Mouse (Mus musculus) hindbrain, postnatal 0 days (tissue): ENCODE measurements around the gene Shkbp1. TPM values are rescaled to one million over a fixed set of nuclear protein-coding genes. Genes with fewer than 3 reads are reported as not detected.
A peak's percentile ranks its signal among the peaks of the same experiment; 100 is the strongest.

ENCODE experiments used
- ATAC-seq: fragments of 200-750 bp; cut with Nextera tagmentation; 2 replicates; pipeline ENCODE4 v1.8.0; 2017; ENCODE audit warnings: mild to moderate bottlenecking, moderate TSS enrichment, moderate library complexity
- DNase-seq: peaks from one replicate; pipeline ENCODE4 v3.0.0-alpha.2; 2015; ENCODE audit warnings: low spot score
- H3K27ac ChIP-seq: fragments of 300-500 bp; sonication (generic); 2 replicates; pipeline ENCODE4 v1.5.1; 2014; ENCODE audit warnings: mild to moderate bottlenecking
- H3K27me3 ChIP-seq: fragments of 300-500 bp; sonication (generic); 2 replicates; pipeline ENCODE4 v1.6.1; 2014; ENCODE audit warnings: low read length, mixed read lengths; ENCODE audit not compliant: insufficient read depth
- H3K36me3 ChIP-seq: fragments of 300-500 bp; sonication (generic); 2 replicates; pipeline ENCODE4 v1.6.1; 2014; ENCODE audit warnings: low read length, mixed read lengths; ENCODE audit not compliant: insufficient read depth
- H3K4me1 ChIP-seq: fragments of 300-500 bp; sonication (generic); 2 replicates; pipeline ENCODE4 v1.6.1; 2014; ENCODE audit warnings: antibody characterized with exemption, low read length, mixed read lengths; ENCODE audit not compliant: insufficient read depth
- H3K4me2 ChIP-seq: fragments of 300-500 bp; sonication (generic); 2 replicates; pipeline ENCODE4 v1.6.1; 2014; ENCODE audit warnings: low read depth, mild to moderate bottlenecking, low read length, moderate library complexity, mixed read lengths
- H3K4me3 ChIP-seq: fragments of 300-500 bp; sonication (generic); 2 replicates; pipeline ENCODE4 v1.5.1; 2014; ENCODE audit warnings: low read length
- H3K9ac ChIP-seq: fragments of 300-500 bp; sonication (generic); replicated peaks from 2 replicates; pipeline ENCODE4 v1.6.1; 2014; ENCODE audit warnings: mild to moderate bottlenecking, low read length, moderate library complexity, mixed read lengths
- H3K9me3 ChIP-seq: fragments of 300-500 bp; sonication (generic); 2 replicates; pipeline ENCODE4 v1.6.1; 2016; ENCODE audit warnings: low read length, mixed read lengths
- CTCF ChIP-seq: IDR thresholded peaks from 2 replicates; pipeline ENCODE4 v1.5.1; 2016; ENCODE audit warnings: antibody characterized with exemption, control low read depth, low read depth
- WGBS: fragments of 180-500 bp; shearing (Covaris S2); extraction: QIAGEN DNeasy Blood & Tissue Kit; methylation state at CpG from one replicate; pipeline ENCODE4 v1.1.7; 2014; 5-methylcytosine and 5-hydroxymethylcytosine counted together
- polyA plus RNA-seq: library from polyadenylated mRNA; unstranded; fragments of >200 nt; fragmentation: Nextera tagmentation; extraction: Ambion mirVana; gene quantifications from 2 replicates; pipeline ENCODE4 v1.2.1, GENCODE M21; 2015
- total RNA-seq: library from RNA; depleted of rRNA; stranded (reverse); fragments of >200 nt; gene quantifications from 2 replicates; pipeline ENCODE4 v1.2.3, GENCODE M21; 2014

The Shkbp1 gene
- total and polyA plus RNA-seq, 2 experiments from 2014 or later: 20.2 to 31.2 TPM

- WGBS: under 1% methylated on average over 35 of the region's 39 CpGs
- H3K9ac ChIP-seq: peak overlapping the region; percentile 44; the same call in 1 of the 2 replicates
- H3K36me3 ChIP-seq: no peaks in the 10 kb centered on the region
- H3K4me2 ChIP-seq: peak overlapping the region; percentile 87
- 0 out of 2 replicates have a peak, but pooled peaks have one; percentile 9 for ATAC-seq
- peak overlapping the region; percentile 45 for H3K4me3 ChIP-seq
- peak; percentile 80 for DNase-seq
- H3K27ac ChIP-seq: no peak overlapping the region
- H3K9me3 ChIP-seq: no peaks in the 10 kb centered on the region
- peaks cover 28% of the 10 kb centered on the region for H3K4me1 ChIP-seq
- peak; percentile 76 for TF ChIP-seq CTCF
- H3K27me3 ChIP-seq: peaks cover 68% of the 10 kb centered on the region
Measured at GRCm38 (mm10) chr7:27332353-27333199, 23.2 kb downstream of the Shkbp1 start.

- peaks cover 71% of the 10 kb centered on the region for H3K27me3 ChIP-seq
Measured at GRCm38 (mm10) chr7:27331854-27332253, 24.0 kb downstream of the Shkbp1 start.

GRCm38 (mm10) chr7:27331541-27331851, 24.3 kb downstream of the Shkbp1 start:
- Histone ChIP-seq H3K27me3 (peaks cover 75% of the 10 kb centered on the region), H3K9ac (no peak overlapping the region), H3K36me3 (no peaks in the 10 kb centered on the region), H3K4me1 (peaks cover 22% of the 10 kb centered on the region), H3K4me3 (no peak overlapping the region), H3K27ac (no peak overlapping the region), H3K4me2 (no peak overlapping the region; the same call in 1 of the 2 replicates), H3K9me3 (no peaks in the 10 kb centered on the region)
- DNase-seq (no peak), ATAC-seq (no peak)
- WGBS: 4% methylated on average over 8 of the region's 8 CpGs
- no peak for TF ChIP-seq CTCF

More at GRCm38 (mm10) chr7:27331854-27332253, 24.0 kb downstream of the Shkbp1 start:
- H3K9me3 ChIP-seq: no peaks in the 10 kb centered on the region
- no peak for TF ChIP-seq CTCF
- DNase-seq (peak; percentile 9), ATAC-seq (no peak)
- no peak overlapping the region for H3K27ac ChIP-seq
- WGBS: 10% methylated on average over 8 of the region's 8 CpGs
- H3K36me3 ChIP-seq: no peaks in the 10 kb centered on the region
- H3K4me1 ChIP-seq: peaks cover 23% of the 10 kb centered on the region
- H3K4me2 ChIP-seq: peak overlapping the region; percentile 87
- no peak overlapping the region for H3K9ac ChIP-seq
- no peak overlapping the region for H3K4me3 ChIP-seq

GRCm38 (mm10) chr7:27330709-27331540, 24.9 kb downstream of the Shkbp1 start:
- Histone ChIP-seq H3K4me3 (peak overlapping the region; percentile 32), H3K4me2 (peak overlapping the region; percentile 58), H3K9me3 (no peaks in the 10 kb centered on the region), H3K27me3 (peaks cover 76% of the 10 kb centered on the region), H3K27ac (no peak overlapping the region), H3K9ac (no peak overlapping the region), H3K4me1 (peaks cover 23% of the 10 kb centered on the region), H3K36me3 (no peaks in the 10 kb centered on the region)
- WGBS: under 1% methylated on average over 38 of the region's 39 CpGs
- no peak for ATAC-seq
- TF ChIP-seq CTCF: no peak
- peak; percentile 68 for DNase-seq

DNA sequence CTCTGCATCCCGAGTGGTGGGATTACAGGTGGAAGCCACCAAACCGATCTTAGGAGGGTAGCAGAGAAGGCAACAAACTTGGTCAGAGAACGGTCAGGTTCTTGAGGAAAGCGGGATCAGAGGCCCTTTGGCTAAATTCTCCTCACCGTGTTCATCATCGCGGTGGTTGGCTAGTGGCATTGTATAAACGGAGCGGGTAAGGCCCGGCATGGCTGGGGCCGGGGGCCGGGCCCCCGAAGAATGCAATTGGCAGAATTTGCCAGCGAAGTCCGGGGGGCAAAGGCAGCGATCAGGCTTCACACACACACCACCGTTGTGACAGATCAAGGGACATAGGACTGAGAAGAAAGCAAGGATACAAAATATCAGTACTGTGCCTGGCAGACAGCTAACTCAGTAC, 25.8 kb downstream of the Shkbp1 start:
- H3K4me1 ChIP-seq: peaks cover 29% of the 10 kb centered on the region
- H3K9ac ChIP-seq: no peak overlapping the region
- WGBS: 26% methylated on average over 17 of the region's 17 CpGs
- ATAC-seq (no peak), DNase-seq (no peak)
- no peak overlapping the region for H3K4me3 ChIP-seq
- H3K9me3 ChIP-seq: no peaks in the 10 kb centered on the region
- H3K27ac ChIP-seq: no peak overlapping the region
- H3K36me3 ChIP-seq: no peaks in the 10 kb centered on the region
- TF ChIP-seq CTCF: no peak
- H3K4me2 ChIP-seq: peak overlapping the region; percentile 58; the same call in 1 of the 2 replicates
- peaks cover 76% of the 10 kb centered on the region for H3K27me3 ChIP-seq

DNA sequence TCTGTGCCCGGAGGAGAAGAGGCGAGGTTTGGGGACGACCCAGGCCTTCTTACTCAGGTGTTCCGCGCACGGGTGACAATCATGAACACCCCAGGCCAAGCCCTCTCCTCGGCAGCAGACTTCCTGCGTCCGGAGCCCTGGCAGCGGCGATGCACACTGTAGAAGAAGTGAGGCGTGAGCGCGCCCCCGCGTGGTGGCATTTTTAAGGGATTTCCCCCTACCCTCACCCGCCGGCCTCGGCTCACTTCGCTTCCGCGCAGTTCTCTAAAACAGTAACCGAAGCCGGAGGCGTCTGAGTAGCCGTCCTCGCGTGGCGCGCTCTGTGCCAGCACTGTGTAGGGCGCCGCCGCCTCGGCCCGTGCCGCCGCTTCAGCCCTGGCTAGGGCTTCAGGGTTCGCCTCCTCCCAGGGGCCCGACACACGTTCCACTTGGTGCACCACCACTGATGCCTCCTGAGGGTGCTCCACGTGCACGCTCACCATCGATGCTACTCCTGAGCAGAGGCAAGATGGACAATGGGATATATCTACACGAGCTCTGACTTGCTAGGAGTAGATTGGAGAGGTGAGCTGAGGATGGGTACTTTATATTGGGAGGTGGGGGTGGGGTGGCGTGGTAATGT, 26.4 kb downstream of the Shkbp1 start:
- no peak for ATAC-seq
- no peak overlapping the region for H3K9ac ChIP-seq
- H3K9me3 ChIP-seq: no peaks in the 10 kb centered on the region
- DNase-seq: peak; percentile 86
- H3K27ac ChIP-seq: no peak overlapping the region
- H3K36me3 ChIP-seq: no peaks in the 10 kb centered on the region
- peaks cover 29% of the 10 kb centered on the region for H3K4me1 ChIP-seq
- peak overlapping the region; percentile 25 for H3K4me3 ChIP-seq
- peaks cover 71% of the 10 kb centered on the region for H3K27me3 ChIP-seq
- TF ChIP-seq CTCF: peak; percentile 77
- WGBS: 5% methylated on average over 45 of the region's 45 CpGs
- H3K4me2 ChIP-seq: peak overlapping the region; percentile 44
